Mouse (Mus musculus): ENCODE results near the gene Ifit1. TPM values are rescaled to one million over a fixed set of nuclear protein-coding genes. Genes with fewer than 3 reads are reported as not detected.
"Not testable (repeated sequence)": the region's sequence is repeated elsewhere in the genome, so short reads cannot be mapped to it uniquely, and the experiment has no call there.

Gene Ifit1
- 0.11 TPM in 1 of 2 replicates, not detected in the other for polyA plus RNA-seq (2014; fragmentation: Nextera tagmentation; extraction: Ambion mirVana)

DNA sequence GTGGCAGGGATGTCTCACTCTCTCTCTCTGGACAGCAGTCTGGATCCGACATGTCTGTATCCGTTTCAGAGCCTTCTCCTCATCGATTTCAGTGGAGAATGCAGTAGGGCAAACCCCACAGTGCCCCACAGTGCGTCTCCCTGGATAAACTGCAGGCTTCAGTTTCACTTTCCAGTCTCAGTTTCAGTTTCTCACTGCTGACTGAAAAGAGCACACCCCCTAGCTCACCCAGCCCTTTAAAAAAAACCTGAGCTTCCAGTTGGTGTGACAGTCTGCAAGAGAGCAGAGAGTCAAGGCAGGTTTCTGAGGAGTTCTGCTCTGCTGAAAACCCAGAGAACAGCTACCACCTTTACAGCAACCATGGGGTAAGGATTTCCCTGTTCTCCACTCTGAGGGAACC lies at the start of gene Ifit1, which contains the start of gene Ifit1bl2:
Ifit1 (plus strand) TSS at position 249 of the 400 bp plus-strand sequence.
Ifit1bl2 (minus strand) TSS at position 121 of the 400 bp plus-strand sequence.
- Histone ChIP-seq H3K36me3 (ENCODE audit: control insufficient read depth, insufficient read depth, low read length) (no peaks in the 10 kb centered on the region), H3K27me3 (ENCODE audit: control insufficient read depth, insufficient read depth, low read length) (no peaks in the 10 kb centered on the region), H3K4me3 (ENCODE audit: low read depth, low read length) (no peak within 1 kb of the TSS), H3K4me2 (ENCODE audit: low read depth) (no peak within 1 kb of the TSS), H3K27ac (ENCODE audit: low read depth, low read length) (no peak within 1 kb of the TSS), H3K4me1 (ENCODE audit: control insufficient read depth, insufficient read depth, low read length) (no peaks in the 10 kb centered on the region), H3K9me3 (ENCODE audit: control insufficient read depth, low read length) (no peaks in the 10 kb centered on the region), H3K9ac (ENCODE audit: low read length) (no peak within 1 kb of the TSS)
- no peak for DNase-seq (ENCODE audit: low spot score)
- ATAC-seq (ENCODE audit: insufficient read depth, low FRiP score, low TSS enrichment), result no peak
- WGBS, result 62% methylated on average over 4 of the region's 4 CpGs

DNA sequence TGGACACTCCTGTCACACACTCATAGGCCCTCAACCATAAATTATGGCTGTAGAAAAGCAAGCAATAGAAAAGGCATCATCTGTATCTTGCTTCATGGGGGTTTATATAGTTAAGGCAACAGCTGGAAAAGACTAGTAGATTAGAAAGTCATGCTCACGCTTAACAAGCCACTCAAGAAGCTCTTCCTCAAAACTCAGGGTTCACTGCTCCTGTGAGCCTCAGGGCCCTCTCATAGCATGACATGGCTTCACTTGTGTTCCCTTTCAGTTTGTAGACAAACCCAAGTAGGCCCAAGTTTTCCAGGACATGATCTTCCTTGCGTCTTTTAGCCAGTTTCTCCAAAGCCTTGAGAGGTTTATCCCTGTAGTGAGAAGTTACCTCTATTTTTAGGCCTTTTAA lies 47.2 kb upstream of the Ifit1 start:
- Histone ChIP-seq H3K9ac (ENCODE audit: low read length) (no peak overlapping the region), H3K27me3 (ENCODE audit: control insufficient read depth, insufficient read depth, low read length) (no peaks in the 10 kb centered on the region), H3K4me1 (ENCODE audit: control insufficient read depth, insufficient read depth, low read length) (no peaks in the 10 kb centered on the region), H3K4me2 (ENCODE audit: low read depth) (no peak overlapping the region), H3K9me3 (ENCODE audit: control insufficient read depth, low read length) (no peaks in the 10 kb centered on the region), H3K4me3 (ENCODE audit: low read depth, low read length) (no peak overlapping the region), H3K27ac (ENCODE audit: low read depth, low read length) (no peak overlapping the region), H3K36me3 (ENCODE audit: control insufficient read depth, insufficient read depth, low read length) (no peaks in the 10 kb centered on the region)
- DNase-seq (ENCODE audit: low spot score) (no peak), ATAC-seq (ENCODE audit: insufficient read depth, low FRiP score, low TSS enrichment) (no peak)
- 86% methylated on average over 2 of the region's 2 CpGs for WGBS

DNA sequence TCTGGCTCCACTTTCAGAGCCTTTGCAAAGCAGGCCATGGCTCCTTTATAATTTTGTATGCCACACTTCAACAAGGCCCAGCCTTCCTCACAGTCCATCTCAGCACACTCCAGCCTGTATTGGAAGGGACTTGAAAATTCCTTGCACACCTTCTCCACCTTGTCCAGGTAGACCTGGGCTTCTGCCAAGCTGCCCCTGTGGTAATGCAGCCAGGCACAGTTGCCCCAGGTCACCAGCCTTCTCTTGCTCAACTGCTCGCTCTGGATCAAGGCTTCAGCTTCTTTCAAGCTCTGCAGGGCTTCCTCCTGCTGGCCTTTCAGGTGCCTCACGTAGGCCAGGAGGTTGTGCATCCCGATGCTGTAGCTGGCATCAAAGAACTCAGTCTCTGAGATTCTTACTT lies 46.1 kb upstream of the Ifit1 start:
- 85% methylated on average over 3 of the region's 3 CpGs for whole genome bisulfite sequencing
- not testable (repeated sequence) for ATAC-seq (ENCODE audit: insufficient read depth, low FRiP score, low TSS enrichment)

DNA sequence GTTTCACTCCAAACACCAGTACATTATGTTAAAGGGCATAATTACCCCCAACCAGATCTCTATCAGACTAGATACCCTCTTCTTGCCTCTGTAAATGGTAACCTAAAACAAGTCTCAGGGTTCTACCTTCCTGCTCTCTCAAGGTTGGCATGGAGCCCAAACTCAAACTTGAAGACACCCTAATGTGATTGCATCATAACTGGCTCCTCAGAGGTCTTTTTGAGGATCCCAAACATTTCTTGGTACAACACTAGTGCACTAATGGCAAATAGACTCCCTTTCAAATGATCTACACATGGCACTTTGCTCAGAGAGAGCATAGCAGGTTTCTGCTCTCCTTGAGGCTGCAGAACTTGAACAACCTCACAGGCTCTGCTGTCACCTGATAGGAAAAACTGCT lies 43.9 kb upstream of the Ifit1 start:
- Histone ChIP-seq H3K9ac (ENCODE audit: low read length) (no peak overlapping the region), H3K36me3 (ENCODE audit: control insufficient read depth, insufficient read depth, low read length) (no peaks in the 10 kb centered on the region), H3K4me2 (ENCODE audit: low read depth) (no peak overlapping the region), H3K4me1 (ENCODE audit: control insufficient read depth, insufficient read depth, low read length) (no peaks in the 10 kb centered on the region), H3K27me3 (ENCODE audit: control insufficient read depth, insufficient read depth, low read length) (no peaks in the 10 kb centered on the region), H3K27ac (ENCODE audit: low read depth, low read length) (no peak overlapping the region), H3K9me3 (ENCODE audit: control insufficient read depth, low read length) (no peaks in the 10 kb centered on the region), H3K4me3 (ENCODE audit: low read depth, low read length) (no peak overlapping the region)
- DNase-seq (ENCODE audit: low spot score) (no peak), ATAC-seq (ENCODE audit: insufficient read depth, low FRiP score, low TSS enrichment) (no peak)

More for the DNA sequence above, 46.1 kb upstream of the Ifit1 start:
- H3K27ac ChIP-seq (ENCODE audit: low read depth, low read length); H3K4me1 ChIP-seq (ENCODE audit: control insufficient read depth, insufficient read depth, low read length); H3K4me3 ChIP-seq (ENCODE audit: low read depth, low read length); H3K9ac ChIP-seq (ENCODE audit: low read length); H3K36me3 ChIP-seq (ENCODE audit: control insufficient read depth, insufficient read depth, low read length); H3K27me3 ChIP-seq (ENCODE audit: control insufficient read depth, insufficient read depth, low read length); DNase-seq (ENCODE audit: low spot score); H3K4me2 ChIP-seq (ENCODE audit: low read depth); H3K9me3 ChIP-seq (ENCODE audit: control insufficient read depth, low read length): not testable (repeated sequence)

DNA sequence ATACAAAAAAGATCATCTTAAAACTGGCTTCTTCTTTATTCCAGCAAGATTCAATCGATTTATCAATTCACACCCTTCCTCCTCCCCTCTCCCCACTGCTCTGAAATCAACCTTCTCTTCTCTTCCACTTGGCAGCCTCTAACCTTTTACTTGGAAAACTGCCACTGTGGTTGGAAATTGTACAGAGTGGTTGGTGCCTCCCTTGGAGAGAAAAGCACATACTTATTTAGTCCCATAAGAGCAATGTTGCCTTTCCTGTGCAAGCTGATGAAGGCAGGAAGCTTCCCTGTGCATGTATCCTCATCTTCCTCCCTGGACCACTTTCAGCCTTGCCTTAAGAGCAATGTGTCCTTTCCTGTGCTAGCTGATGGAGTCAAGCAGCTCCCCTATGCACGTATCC lies 42.3 kb upstream of the Ifit1 start:
- no peaks in the 10 kb centered on the region for H3K36me3 ChIP-seq (ENCODE audit: control insufficient read depth, insufficient read depth, low read length)
- 88% methylated on average over 2 of the region's 2 CpGs for WGBS
- H3K4me2 ChIP-seq (ENCODE audit: low read depth), result no peak overlapping the region
- no peaks in the 10 kb centered on the region for H3K4me1 ChIP-seq (ENCODE audit: control insufficient read depth, insufficient read depth, low read length)
- no peaks in the 10 kb centered on the region for H3K9me3 ChIP-seq (ENCODE audit: control insufficient read depth, low read length)
- no peak overlapping the region for H3K27ac ChIP-seq (ENCODE audit: low read depth, low read length)
- no peak overlapping the region for H3K9ac ChIP-seq (ENCODE audit: low read length)
- no peak overlapping the region for H3K4me3 ChIP-seq (ENCODE audit: low read depth, low read length)
- no peak for DNase-seq (ENCODE audit: low spot score)
- no peaks in the 10 kb centered on the region for H3K27me3 ChIP-seq (ENCODE audit: control insufficient read depth, insufficient read depth, low read length)
- ATAC-seq (ENCODE audit: insufficient read depth, low FRiP score, low TSS enrichment), result no peak

DNA sequence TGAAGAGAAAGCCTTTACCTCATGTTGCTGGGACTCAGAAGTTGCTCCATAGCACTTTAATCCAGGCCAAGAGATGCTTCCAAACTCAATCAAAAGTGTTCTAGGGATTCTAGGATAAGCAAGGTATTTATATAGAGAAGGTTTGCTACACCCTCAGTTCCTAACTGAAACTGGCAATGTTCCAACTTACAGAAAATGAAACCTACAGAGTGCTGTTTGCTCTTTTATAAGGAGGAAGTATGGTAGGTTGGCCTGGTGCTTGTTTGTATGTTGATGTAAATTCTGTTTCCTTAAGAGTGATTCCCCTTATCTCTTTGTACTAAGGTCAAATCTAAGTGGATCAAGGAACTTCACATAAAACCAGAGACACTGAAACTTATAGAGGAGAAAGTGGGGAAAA lies 41.4 kb upstream of the Ifit1 start:
- H3K4me3 ChIP-seq (ENCODE audit: low read depth, low read length); ATAC-seq (ENCODE audit: insufficient read depth, low FRiP score, low TSS enrichment); H3K27me3 ChIP-seq (ENCODE audit: control insufficient read depth, insufficient read depth, low read length); H3K36me3 ChIP-seq (ENCODE audit: control insufficient read depth, insufficient read depth, low read length); H3K27ac ChIP-seq (ENCODE audit: low read depth, low read length); H3K9me3 ChIP-seq (ENCODE audit: control insufficient read depth, low read length); H3K9ac ChIP-seq (ENCODE audit: low read length); H3K4me1 ChIP-seq (ENCODE audit: control insufficient read depth, insufficient read depth, low read length); DNase-seq (ENCODE audit: low spot score); H3K4me2 ChIP-seq (ENCODE audit: low read depth): not testable (repeated sequence)

DNA sequence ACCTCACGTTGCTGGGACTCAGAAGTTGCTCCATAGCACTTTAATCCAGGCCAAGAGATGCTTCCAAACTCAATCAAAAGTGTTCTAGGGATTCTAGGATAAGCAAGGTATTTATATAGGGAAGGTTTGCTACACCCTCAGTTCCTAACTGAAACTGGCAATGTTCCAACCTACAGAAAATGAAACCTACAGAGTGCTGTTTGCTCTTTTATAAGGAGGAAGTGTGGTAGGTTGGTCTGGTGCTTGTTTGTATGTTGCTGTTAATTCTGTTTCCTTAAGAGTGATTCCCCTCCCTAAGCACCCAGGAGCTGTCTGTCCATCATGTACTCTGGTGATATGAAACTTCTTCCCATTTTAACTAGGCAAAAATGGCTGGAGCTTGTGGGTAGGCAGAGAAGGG lies 38.8 kb upstream of the Ifit1 start, which contains the start of gene Ifit1bl1:
Ifit1bl1 (minus strand) TSS at position 69 of the 400 bp plus-strand sequence.
- WGBS, result 46% methylated on average over 1 of the region's 1 CpGs
- not testable (repeated sequence) for H3K27me3 ChIP-seq (ENCODE audit: control insufficient read depth, insufficient read depth, low read length); ATAC-seq (ENCODE audit: insufficient read depth, low FRiP score, low TSS enrichment); H3K9ac ChIP-seq (ENCODE audit: low read length); H3K4me2 ChIP-seq (ENCODE audit: low read depth); H3K36me3 ChIP-seq (ENCODE audit: control insufficient read depth, insufficient read depth, low read length); H3K4me1 ChIP-seq (ENCODE audit: control insufficient read depth, insufficient read depth, low read length); DNase-seq (ENCODE audit: low spot score); H3K9me3 ChIP-seq (ENCODE audit: control insufficient read depth, low read length); H3K4me3 ChIP-seq (ENCODE audit: low read depth, low read length); H3K27ac ChIP-seq (ENCODE audit: low read depth, low read length)

DNA sequence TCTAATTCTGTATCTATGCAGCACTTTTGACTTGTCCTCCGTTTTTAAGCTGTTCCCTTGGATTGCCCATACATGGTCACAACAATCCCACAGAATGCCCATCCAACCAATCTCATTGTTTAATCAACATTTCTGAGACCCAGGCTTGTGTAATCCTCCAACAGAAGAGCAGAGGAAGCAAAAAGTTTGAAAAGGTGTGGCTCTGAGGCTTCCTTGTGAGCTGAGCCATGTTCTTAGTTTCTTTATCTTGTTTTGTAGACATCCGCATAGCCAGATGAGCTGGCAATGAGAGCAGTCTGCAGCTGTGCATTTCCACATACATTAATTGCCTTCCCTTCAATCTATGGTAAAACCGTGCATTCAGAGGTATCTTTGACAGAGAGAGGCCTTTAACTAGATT lies 35.2 kb upstream of the Ifit1 start:
- no peaks in the 10 kb centered on the region for H3K4me1 ChIP-seq (ENCODE audit: control insufficient read depth, insufficient read depth, low read length)
- H3K36me3 ChIP-seq (ENCODE audit: control insufficient read depth, insufficient read depth, low read length), result no peaks in the 10 kb centered on the region
- H3K4me2 ChIP-seq (ENCODE audit: low read depth), result no peak overlapping the region
- 86% methylated on average over 3 of the region's 3 CpGs for whole genome bisulfite sequencing
- no peak for DNase-seq (ENCODE audit: low spot score)
- H3K9ac ChIP-seq (ENCODE audit: low read length), result no peak overlapping the region
- no peaks in the 10 kb centered on the region for H3K9me3 ChIP-seq (ENCODE audit: control insufficient read depth, low read length)
- no peaks in the 10 kb centered on the region for H3K27me3 ChIP-seq (ENCODE audit: control insufficient read depth, insufficient read depth, low read length)
- H3K4me3 ChIP-seq (ENCODE audit: low read depth, low read length), result no peak overlapping the region
- no peak overlapping the region for H3K27ac ChIP-seq (ENCODE audit: low read depth, low read length)
- no peak for ATAC-seq (ENCODE audit: insufficient read depth, low FRiP score, low TSS enrichment)

DNA sequence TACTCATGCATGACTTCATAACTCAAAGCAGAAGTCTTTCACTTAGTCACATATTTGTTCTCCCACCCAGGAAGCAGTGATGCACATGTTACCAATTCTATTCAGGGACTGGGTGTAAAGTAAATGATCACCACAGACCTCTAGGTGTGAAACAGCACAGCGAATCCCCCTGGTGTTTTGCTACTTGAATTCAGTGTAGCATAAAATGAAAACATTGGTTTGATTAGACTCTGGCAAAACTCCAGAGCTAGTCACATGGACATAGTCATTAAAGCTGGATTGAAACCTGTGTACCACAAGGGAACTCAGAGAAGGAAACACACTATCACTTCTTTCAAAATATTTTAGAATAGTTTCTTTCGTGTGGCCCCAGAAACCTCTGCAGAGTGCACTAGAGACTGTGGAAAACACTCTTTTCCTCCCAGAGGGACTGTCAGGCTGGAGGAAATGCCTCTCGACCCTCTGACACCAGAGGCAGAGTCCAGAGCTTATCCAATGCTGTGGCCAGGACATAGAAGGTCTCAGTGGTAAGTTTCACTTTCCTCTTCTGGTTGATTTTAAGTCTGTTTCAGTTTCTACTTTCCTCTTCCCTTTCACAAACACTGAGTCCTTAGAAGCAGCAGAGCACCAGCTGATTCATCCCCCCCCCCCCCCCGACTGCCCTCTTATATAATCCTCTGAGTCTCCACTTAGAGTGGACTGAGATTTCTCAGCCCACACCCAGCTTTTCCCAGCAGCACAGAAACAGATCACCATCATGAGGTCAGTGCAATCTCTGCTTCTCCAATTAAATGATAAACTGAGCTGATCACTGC lies 33.2 kb upstream of the Ifit1 start, which contains the start of gene Ifit3b:
Ifit3b (plus strand) TSS at position 734 of the 815 bp plus-strand sequence.
- H3K27me3 ChIP-seq (ENCODE audit: control insufficient read depth, insufficient read depth, low read length); DNase-seq (ENCODE audit: low spot score); H3K9ac ChIP-seq (ENCODE audit: low read length); H3K36me3 ChIP-seq (ENCODE audit: control insufficient read depth, insufficient read depth, low read length); ATAC-seq (ENCODE audit: insufficient read depth, low FRiP score, low TSS enrichment); H3K4me1 ChIP-seq (ENCODE audit: control insufficient read depth, insufficient read depth, low read length); H3K9me3 ChIP-seq (ENCODE audit: control insufficient read depth, low read length); H3K4me3 ChIP-seq (ENCODE audit: low read depth, low read length); H3K27ac ChIP-seq (ENCODE audit: low read depth, low read length); H3K4me2 ChIP-seq (ENCODE audit: low read depth): not testable (repeated sequence)
- WGBS, result 65% methylated on average over 4 of the region's 4 CpGs
